Mouse (Mus musculus) heart, postnatal 0 days (tissue): Measurements from ENCODE around the gene Anks1. TPM values are rescaled to one million over a fixed set of nuclear protein-coding genes. Genes with fewer than 3 reads are reported as not detected.

Experiments used
- ATAC-seq: fragments of 200-750 bp; cut with Nextera tagmentation; 2 replicates; pipeline ENCODE4 v1.8.0; 2017; ENCODE audit warnings: low read depth, moderate number of reproducible peaks, moderate library complexity; ENCODE audit not compliant: insufficient read depth
- DNase-seq: peaks from one replicate; pipeline ENCODE4 v3.0.0-alpha.2; 2016; ENCODE audit warnings: low spot score
- H3K27ac ChIP-seq: fragments of 300-500 bp; sonication (generic); 2 replicates; pipeline ENCODE4 v1.5.1; 2014; ENCODE audit warnings: low read depth, mild to moderate bottlenecking
- H3K27me3 ChIP-seq: fragments of 300-500 bp; sonication (generic); 2 replicates; pipeline ENCODE4 v1.6.1; 2014; ENCODE audit warnings: low read length, mixed read lengths; ENCODE audit not compliant: control insufficient read depth, insufficient read depth
- H3K36me3 ChIP-seq: fragments of 300-500 bp; sonication (generic); replicated peaks from 2 replicates; pipeline ENCODE4 v1.6.1; 2014; ENCODE audit warnings: low read length, mixed read lengths; ENCODE audit not compliant: control insufficient read depth, insufficient read depth
- H3K4me1 ChIP-seq: fragments of 300-500 bp; sonication (generic); 2 replicates; pipeline ENCODE4 v1.6.1; 2014; ENCODE audit warnings: antibody characterized with exemption; ENCODE audit not compliant: control insufficient read depth, insufficient read depth
- H3K4me2 ChIP-seq: fragments of 300-500 bp; sonication (generic); 2 replicates; pipeline ENCODE4 v1.6.1; 2014; ENCODE audit warnings: low read depth, mild to moderate bottlenecking, low read length, moderate library complexity
- H3K4me3 ChIP-seq: fragments of 300-500 bp; sonication (generic); 2 replicates; pipeline ENCODE4 v1.5.1; 2014; ENCODE audit warnings: low read depth, low read length
- H3K9ac ChIP-seq: fragments of 300-500 bp; sonication (generic); replicated peaks from 2 replicates; pipeline ENCODE4 v1.6.1; 2014; ENCODE audit warnings: low read depth, low read length, mixed read lengths
- H3K9me3 ChIP-seq: fragments of 300-500 bp; sonication (generic); replicated peaks from 2 replicates; pipeline ENCODE4 v1.6.1; 2016; ENCODE audit warnings: low read length; ENCODE audit not compliant: control insufficient read depth
- CTCF ChIP-seq: IDR thresholded peaks from 2 replicates; pipeline ENCODE4 v1.5.1; 2016; ENCODE audit warnings: antibody characterized with exemption, control low read depth, low read depth
- EP300 ChIP-seq: IDR thresholded peaks from 2 replicates; pipeline ENCODE4 v1.6.1; 2016; ENCODE audit warnings: antibody characterized with exemption, low read depth
- WGBS: fragments of 180-500 bp; shearing (Covaris S2); extraction: QIAGEN DNeasy Blood & Tissue Kit; methylation state at CpG from one replicate; pipeline ENCODE4 v1.1.7; 2014; 5-methylcytosine and 5-hydroxymethylcytosine counted together
- polyA plus RNA-seq: library from polyadenylated mRNA; unstranded; fragments of >200 nt; fragmentation: Nextera tagmentation; extraction: Ambion mirVana; gene quantifications from 2 replicates; pipeline ENCODE4 v1.2.1, GENCODE M21; 2015
- total RNA-seq: library from RNA; depleted of rRNA; stranded (reverse); fragments of >200 nt; gene quantifications from 2 replicates; pipeline ENCODE4 v1.2.3, GENCODE M21; 2014; ENCODE audit warnings: low replicate concordance

Gene Anks1
- total and polyA plus RNA-seq, 2 experiments from 2014 or later, result 11.0 to 55.4 TPM

DNA sequence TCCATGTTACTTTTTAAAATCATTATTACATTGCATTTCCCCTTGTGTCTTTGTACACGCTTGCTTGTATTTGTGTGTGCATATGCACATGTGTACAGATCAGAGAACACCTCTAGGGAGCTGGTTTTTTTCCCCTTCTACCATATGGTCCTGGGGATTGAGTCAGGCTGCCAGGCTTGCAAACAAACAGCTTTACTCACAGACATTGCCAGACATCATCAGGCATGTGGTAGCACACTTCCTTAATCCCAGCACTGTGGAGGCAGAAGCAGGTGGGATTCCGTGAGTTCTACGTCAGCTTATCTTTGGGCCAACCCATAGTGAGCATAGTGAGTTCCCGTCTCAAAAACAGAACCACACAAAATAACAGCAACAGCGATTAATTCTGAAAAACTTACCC lies 137.9 kb downstream of the Anks1 start:
- Histone ChIP-seq H3K36me3 (peaks cover 79% of the 10 kb centered on the region), H3K4me2 (no peak overlapping the region), H3K4me1 (no peaks in the 10 kb centered on the region), H3K9ac (no peak overlapping the region), H3K27ac (no peak overlapping the region), H3K4me3 (no peak overlapping the region), H3K9me3 (no peaks in the 10 kb centered on the region), H3K27me3 (no peaks in the 10 kb centered on the region)
- 87% methylated on average over 5 of the region's 5 CpGs for WGBS
- no peak for TF ChIP-seq EP300
- no peak for TF ChIP-seq CTCF
- ATAC-seq (no peak), DNase-seq (no peak)

DNA sequence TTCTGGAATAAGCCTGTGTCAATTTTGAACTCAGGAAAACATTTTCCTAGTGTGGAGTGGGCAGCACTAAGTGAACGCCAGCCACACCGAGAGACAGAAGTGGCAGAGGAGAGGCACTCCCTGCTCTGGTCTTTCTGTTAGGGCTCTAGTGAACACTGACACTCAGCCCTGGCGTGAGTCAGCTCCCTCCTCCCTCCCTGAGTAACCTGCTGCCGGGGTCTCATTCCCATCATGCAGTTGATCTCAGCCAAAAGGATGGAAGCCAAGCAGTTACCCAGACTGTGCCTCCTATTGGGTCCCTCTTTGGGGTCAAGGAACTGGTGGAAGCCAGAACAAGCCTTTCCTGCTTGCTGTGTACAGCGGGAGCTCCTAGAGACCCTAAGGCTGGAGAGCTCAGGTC lies 138.4 kb downstream of the Anks1 start:
- no peak for TF ChIP-seq EP300
- no peak for TF ChIP-seq CTCF
- H3K4me1 ChIP-seq, result no peaks in the 10 kb centered on the region
- DNase-seq (no peak), ATAC-seq (no peak)
- H3K9me3 ChIP-seq, result no peaks in the 10 kb centered on the region
- H3K4me2 ChIP-seq, result no peak overlapping the region
- WGBS, result 76% methylated on average over 5 of the region's 5 CpGs
- H3K4me3 ChIP-seq, result no peak overlapping the region
- H3K36me3 ChIP-seq, result peaks cover 79% of the 10 kb centered on the region
- H3K27ac ChIP-seq, result no peak overlapping the region
- H3K27me3 ChIP-seq, result no peaks in the 10 kb centered on the region
- no peak overlapping the region for H3K9ac ChIP-seq

DNA sequence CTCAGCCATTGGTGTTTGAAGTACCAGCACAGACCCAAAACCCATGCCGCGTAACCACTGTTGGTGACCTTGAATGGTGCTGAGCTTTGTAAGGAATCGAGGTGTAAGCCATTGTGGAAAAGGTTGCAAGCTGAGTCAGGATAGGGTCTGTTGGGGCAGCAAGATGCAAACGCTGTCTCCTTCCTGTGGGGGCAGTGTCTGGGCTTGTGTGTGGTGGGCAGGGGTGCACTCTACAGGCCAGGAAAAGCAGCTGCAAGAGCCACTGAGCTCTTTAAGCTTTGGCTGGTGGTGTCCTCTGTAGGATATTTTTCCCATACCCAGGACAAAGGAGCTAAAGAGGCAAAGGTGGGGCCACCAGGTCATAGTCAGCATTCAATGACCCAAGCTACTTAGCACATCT lies 139.3 kb downstream of the Anks1 start:
- H3K9me3 ChIP-seq, result no peaks in the 10 kb centered on the region
- H3K36me3 ChIP-seq, result peaks cover 78% of the 10 kb centered on the region
- H3K27ac ChIP-seq, result no peak overlapping the region
- no peak overlapping the region for H3K4me3 ChIP-seq
- H3K4me1 ChIP-seq, result no peaks in the 10 kb centered on the region
- TF ChIP-seq EP300, result no peak
- TF ChIP-seq CTCF, result peak; percentile 95
- ATAC-seq, result peak; percentile 84
- no peaks in the 10 kb centered on the region for H3K27me3 ChIP-seq
- no peak overlapping the region for H3K4me2 ChIP-seq
- H3K9ac ChIP-seq, result no peak overlapping the region
- DNase-seq, result peak; percentile 89
- 36% methylated on average over 4 of the region's 4 CpGs for WGBS

DNA sequence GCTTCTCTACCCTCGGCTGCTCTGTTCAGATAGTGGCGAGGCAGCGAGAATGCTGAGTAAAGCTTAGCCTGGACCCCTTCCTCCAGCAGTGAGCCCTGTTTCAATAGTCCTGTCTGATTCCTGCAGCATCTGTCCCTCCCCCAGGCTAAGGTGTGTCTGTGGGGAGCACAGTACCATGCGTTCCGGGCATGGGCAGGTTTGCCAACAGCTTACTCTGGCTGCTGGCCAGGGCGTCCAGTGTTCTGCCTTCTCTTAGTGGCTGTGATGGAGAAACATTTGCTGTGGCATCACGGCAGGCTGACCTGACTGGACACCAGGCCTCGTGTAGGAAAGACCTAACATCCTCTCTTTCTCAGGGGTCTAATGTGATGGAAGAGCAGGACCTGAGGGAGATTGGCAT lies 141.1 kb downstream of the Anks1 start:
- ATAC-seq (no peak), DNase-seq (no peak)
- Histone ChIP-seq H3K27me3 (no peaks in the 10 kb centered on the region), H3K27ac (no peak overlapping the region), H3K4me3 (no peak overlapping the region), H3K9ac (no peak overlapping the region), H3K9me3 (no peaks in the 10 kb centered on the region), H3K36me3 (peaks cover 81% of the 10 kb centered on the region), H3K4me1 (no peaks in the 10 kb centered on the region), H3K4me2 (no peak overlapping the region)
- 85% methylated on average over 8 of the region's 8 CpGs for WGBS
- no peak for TF ChIP-seq CTCF
- no peak for TF ChIP-seq EP300

DNA sequence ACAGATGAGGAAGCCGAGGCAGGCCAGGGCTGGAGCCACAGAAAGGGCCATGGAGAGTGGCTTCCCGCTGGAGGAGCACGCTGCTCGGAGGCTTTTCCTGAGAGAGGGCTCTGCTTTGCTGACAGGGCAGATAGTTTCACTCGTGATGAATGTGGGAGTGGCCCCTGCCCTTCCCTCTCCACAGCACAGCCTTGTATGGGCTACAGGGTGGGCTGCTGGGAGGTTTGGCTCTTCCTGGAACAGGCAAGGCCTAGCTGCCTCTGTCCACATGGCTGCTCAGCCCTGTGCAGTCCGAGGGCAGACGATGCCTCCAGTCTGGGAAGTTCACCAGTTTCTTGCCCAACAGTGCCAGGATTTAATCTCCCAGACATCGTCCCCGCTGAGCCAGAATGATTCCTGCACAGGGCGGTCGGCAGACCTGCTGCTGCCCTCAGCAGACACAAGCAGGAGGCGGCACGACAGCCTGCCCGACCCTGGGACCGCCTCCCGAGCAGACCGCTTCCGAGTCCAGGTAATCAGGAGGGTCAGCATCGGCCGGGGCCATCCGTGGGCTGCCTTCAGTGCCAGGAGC lies 143.3 kb downstream of the Anks1 start:
- DNase-seq (no peak), ATAC-seq (no peak)
- Histone ChIP-seq H3K27ac (no peak overlapping the region), H3K4me3 (no peak overlapping the region), H3K27me3 (no peaks in the 10 kb centered on the region), H3K4me1 (no peaks in the 10 kb centered on the region), H3K9me3 (no peaks in the 10 kb centered on the region), H3K4me2 (no peak overlapping the region), H3K36me3 (peaks cover 93% of the 10 kb centered on the region), H3K9ac (no peak overlapping the region)
- no peak for TF ChIP-seq EP300
- TF ChIP-seq CTCF, result no peak
- WGBS, result 81% methylated on average over 21 of the region's 21 CpGs

DNA sequence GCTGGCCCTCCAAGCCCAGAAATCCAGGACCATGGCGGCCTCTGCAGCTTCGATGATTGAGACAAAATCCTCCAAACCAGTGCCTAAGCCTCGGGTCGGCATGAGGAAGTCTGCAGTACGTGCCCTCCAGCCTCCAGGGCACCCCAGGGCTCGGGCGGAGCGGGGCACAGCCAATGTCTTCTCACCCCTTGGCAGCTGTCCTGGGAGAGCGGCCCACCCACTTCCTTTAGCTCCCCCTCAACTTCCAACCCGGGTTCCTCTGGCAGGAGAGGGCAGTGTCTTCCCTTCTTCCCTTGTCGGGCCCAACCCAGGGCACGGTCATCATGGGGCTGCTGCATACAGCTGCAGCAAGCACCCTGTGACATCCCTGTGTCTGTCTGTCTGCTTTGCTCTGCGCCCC lies 149.2 kb downstream of the Anks1 start:
- H3K4me1 ChIP-seq, result no peaks in the 10 kb centered on the region
- peaks cover 82% of the 10 kb centered on the region for H3K36me3 ChIP-seq
- 77% methylated on average over 13 of the region's 13 CpGs for WGBS
- TF ChIP-seq EP300 (no peak), CTCF (no peak)
- no peak overlapping the region for H3K4me3 ChIP-seq
- H3K9me3 ChIP-seq, result no peaks in the 10 kb centered on the region
- ATAC-seq (no peak), DNase-seq (no peak)
- H3K4me2 ChIP-seq, result no peak overlapping the region
- no peak overlapping the region for H3K27ac ChIP-seq
- no peak overlapping the region for H3K9ac ChIP-seq
- H3K27me3 ChIP-seq, result no peaks in the 10 kb centered on the region
